Mouse (Mus musculus): ENCODE results near the gene Slc22a14. TPM values are rescaled to one million over a fixed set of nuclear protein-coding genes. Genes with fewer than 3 reads are reported as not detected.

The Slc22a14 gene
- polyA plus RNA-seq, 1 experiment: not detected

DNA sequence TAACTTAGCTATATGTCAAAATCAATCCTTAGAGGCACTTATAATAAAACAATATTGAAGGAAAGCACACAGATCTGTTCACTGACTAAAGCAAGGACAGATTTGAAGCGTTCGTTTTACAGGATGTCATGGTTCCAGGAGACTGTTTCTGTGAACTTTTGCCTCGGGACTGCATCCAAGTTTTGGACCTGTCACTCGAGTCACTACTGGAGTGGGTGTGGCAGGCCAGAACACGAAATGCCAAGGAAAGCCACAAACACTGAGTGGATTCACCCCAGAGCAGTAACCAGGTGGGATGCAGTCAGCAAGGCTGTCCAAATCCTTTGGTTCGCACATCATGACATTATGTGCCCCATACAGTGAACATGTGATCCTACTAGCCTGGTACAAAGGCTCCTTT, 150.8 kb downstream of the Slc22a14 start:
- no peak for DNase-seq (ENCODE audit: extremely low spot score in 1 of 2, low spot score in 1 of 2)

DNA sequence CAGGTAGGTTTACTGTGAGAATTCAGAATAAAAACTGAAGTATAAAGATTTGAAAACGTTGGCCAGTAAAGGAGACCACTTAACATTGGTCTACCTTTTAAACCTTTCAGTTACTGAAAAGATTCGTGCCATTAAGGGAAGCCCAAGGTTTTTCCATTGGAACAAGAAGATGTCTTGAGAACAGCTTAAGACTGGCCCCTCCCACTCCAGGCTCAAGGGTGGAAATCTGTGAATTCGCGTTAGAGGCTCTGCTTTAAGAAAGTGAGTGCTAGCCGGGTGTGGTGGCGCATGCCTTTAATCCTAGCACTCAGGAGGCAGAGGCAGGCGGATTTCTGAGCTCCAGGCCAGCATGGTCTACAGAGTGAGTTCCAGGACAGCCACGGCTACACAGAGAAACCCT, 152.4 kb downstream of the Slc22a14 start:
- DNase-seq (ENCODE audit: extremely low spot score in 1 of 2, low spot score in 1 of 2): no peak

DNA sequence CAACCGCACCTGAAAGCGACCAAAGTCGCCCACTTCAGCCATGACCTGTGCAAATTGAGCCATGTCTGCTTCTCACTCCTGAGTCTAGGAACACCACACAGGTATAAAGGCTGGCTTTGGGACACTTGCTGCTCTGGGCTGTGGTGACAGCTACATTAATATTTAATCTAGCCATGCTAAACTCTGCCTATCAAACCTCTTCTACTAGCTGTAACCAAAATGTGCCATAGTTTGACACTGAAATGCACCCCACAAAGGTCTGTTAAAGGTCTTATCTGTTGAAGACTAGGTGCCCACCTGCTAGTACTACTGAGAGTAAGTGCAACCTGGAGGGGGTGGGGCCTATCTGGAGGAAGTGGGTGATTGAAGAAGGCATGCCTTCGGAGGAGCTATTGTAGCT, 156.4 kb downstream of the Slc22a14 start, which contains the start of gene Slc22a13:
TSS of gene Slc22a13 (minus strand) at position 101 of the 400 bp plus-strand sequence.
- no peak for DNase-seq (ENCODE audit: extremely low spot score in 1 of 2, low spot score in 1 of 2)

DNA sequence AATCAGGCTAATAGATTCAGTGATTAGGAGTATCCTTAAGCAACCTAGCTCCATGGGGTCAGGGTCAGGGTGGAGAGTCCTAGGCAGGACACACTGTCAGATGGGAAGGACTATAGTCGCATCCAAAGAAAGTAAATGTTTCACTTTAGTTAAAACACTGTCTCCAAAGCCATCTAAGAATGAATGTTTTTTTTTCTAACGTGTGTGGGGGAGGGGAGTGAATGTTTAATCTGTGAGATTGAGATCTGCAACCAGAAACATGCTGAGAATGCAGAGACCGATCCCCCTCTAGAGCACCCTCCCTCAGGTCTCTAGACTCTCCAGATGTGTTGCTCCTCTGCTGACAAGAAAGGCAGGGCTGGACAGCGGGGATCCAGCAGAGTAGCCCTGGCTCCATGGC, 158.2 kb downstream of the Slc22a14 start:
- DNase-seq (ENCODE audit: extremely low spot score in 1 of 2, low spot score in 1 of 2): no peak

DNA sequence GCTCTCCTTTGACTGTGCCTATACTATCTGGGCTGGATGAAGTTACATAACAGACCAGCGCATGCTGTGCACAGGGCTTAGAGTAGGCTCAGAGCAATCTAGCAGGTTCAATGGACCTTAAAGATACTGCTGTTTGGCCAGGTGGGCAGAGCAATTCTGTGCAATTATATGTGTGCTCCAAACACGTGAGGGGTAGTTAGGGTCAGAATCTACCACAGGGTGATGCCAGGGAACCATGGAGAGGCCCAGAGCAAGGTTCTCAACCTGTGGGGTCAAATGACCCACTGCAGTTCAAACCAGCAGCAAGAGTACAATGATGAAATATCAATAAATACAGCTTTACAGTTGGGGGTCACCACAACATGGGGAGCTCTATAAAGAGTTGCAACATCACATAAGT, 158.7 kb downstream of the Slc22a14 start:
- no peak for DNase-seq (ENCODE audit: extremely low spot score in 1 of 2, low spot score in 1 of 2)

DNA sequence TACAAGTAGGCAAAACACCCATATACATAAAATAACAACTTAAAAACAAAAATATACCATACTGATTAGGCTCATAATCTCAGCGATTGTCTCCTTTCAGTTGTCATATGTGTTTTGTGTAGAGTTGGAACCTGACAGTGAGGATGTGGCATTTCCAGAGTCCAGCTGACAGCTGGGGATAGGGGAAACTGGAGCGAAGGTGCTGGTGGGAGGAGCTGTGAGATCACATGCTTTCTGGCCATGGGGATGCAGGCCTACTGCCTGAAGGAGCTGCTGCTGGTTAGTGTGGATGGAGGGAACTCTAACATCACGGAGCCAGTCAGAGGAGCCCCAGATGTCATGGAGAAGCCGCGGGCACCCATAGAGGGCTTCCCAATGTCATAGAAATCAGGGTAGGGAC, 159.6 kb downstream of the Slc22a14 start:
- no peak for DNase-seq (ENCODE audit: extremely low spot score in 1 of 2, low spot score in 1 of 2)

DNA sequence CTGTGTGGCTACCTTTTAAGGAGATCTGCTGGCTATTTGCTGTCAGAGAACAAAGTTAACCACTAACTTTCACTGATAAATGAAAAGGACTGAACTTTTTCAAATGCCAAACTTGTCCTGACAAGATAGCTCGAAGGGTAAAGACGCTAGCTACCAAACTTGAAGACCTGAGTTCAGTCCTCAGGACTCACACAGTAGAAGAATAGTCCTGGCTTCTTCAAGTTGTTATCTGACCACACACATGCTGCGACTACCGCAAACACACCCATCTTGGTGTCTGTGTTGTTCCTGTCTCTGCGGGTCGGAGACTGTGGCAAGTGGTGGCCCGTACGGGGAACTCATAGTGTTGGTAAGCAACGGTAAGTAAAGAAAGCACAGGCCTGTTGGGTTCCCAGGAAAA, 161.7 kb downstream of the Slc22a14 start:
- no peak for DNase-seq (ENCODE audit: extremely low spot score in 1 of 2, low spot score in 1 of 2)

DNA sequence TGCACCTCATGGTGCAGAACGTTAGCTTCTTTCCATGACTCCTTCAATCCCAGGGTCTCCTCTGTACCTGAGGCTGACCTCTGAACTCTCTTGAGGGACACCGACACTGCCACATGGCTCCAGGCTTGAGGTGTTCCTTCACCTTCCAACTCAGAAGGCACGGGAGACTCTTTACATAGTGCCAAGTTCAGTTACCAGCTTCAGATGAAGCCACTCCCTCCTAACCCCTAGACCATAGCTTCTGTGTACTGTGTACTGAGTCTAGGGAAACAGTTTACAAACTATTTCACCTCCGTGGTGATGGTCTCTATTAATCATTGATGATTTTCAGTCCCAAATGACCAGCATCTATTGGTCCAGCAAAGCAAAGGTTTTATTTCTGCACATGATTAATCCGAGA, 163.7 kb downstream of the Slc22a14 start:
- no peak for DNase-seq (ENCODE audit: extremely low spot score in 1 of 2, low spot score in 1 of 2)

DNA sequence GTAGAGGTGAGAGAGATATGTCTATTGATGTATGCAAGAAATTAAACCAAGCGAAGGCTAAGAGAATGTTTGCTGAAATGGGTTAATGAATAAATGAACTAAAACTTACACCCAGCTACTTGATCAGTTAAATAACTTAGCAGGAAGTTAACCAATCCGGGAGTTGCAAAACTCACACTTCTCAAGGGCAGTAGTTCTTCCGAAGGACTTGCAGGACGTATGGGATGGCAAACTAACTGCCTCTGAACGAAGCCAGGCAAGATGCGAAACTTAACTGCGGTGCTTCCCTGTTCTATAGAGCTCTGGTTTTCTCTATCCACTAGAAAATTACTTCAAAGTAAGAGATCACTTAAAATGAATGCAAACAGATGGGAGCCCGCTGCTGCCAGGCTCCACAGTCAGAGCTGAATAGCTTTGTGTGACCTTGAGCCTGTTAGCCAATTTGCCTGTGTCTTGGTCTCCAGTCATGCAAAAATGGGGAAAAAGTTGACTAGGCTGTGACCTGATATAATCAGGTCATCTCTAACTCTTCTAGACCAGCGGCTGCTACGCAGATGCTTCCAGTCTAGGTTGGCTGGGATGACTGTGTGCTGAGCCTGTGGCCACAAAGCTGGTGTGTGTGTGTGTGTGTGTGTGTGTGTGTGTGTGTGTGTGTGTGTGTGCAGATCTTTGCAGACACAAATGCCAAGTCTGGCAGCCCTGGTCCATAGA, 166.0 kb downstream of the Slc22a14 start:
- no peak for DNase-seq (ENCODE audit: extremely low spot score in 1 of 2, low spot score in 1 of 2)

DNA sequence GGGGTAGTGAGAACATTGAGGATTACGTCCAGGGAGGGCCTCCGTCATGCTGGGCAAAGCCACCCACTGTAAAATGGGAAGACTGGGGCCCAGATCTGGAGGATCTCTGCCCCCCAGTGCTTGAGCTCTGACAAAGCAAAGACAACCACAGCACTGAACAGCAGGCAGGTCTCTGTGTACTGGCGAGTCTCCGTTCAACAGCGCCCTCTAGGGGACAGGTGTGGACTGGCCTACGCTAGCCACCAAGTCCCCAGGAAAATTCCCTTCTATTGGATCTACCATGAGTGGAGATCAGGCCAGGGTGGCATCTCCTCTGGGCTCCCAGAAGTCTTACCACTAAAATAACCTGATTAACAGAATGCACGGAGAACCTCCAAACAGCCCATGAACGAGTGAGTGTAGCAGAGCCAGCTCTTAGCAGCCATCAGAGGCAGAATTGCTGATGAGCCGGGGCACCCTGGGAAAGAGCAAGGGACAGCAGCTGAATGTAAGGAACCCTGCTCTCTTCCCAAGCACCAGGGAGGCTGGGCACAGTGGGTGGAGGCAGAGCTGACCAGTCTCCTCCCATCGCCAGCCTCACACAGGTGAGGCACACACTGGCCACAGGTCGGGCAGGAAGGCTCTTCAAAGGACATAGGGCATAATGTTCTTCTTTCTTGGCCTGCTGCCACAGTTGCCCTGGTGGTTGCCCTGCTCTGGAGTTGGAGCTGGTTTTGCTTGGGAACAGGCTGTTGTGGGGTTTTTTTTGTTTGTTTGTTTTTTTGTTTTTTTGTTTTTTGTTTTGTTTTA, 173.0 kb downstream of the Slc22a14 start:
- peak in 1 of 2 experiments; percentile 44 for DNase-seq (ENCODE audit: extremely low spot score in 1 of 2, low spot score in 1 of 2)

DNA sequence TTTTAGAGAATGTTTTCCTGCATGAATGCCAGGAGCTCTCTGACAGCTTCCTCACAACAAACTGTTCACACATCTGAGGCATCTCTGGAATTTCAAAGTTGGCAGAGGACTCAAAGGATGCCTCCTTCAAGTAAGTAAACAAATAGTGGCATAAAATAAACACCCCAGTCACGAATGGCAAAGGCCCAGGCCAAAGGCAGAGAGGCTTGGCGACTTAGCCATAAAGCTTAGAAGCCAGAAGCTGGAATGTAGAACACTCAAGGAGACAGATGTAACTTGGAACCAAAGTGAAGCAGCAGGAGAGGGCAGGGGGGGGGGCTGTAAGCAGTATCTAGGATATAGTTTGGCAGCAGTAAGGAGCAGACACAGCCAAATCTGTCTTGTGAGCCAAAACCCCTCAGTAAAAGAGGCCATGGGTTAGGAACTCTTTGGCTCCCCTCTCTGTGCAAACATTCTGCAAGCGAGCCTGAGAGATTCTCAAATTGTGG, 184.1 kb downstream of the Slc22a14 start:
- peak in 1 of 2 experiments; percentile 7 for DNase-seq (ENCODE audit: extremely low spot score in 1 of 2, low spot score in 1 of 2)

DNA sequence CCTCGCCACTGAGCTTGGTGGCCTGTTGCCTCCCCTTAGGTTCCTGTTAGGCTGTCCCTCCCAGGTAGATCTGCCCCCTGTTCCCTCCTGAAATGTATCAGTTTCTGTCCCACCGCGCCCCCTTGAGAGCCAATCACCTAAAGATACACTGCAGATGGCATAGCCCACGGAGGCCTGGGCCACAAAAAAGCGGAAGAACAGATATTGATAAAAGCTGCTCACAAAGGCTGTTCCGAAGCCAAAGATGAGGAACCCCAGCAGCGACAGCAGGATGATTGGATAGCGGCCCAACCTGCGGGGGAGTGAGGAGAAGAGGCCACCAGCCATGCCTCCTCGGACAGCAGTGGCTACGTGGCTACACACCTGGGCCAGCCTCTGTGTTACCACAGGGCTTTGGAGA, 186.1 kb downstream of the Slc22a14 start:
- DNase-seq (ENCODE audit: extremely low spot score in 1 of 2, low spot score in 1 of 2): no peak

DNA sequence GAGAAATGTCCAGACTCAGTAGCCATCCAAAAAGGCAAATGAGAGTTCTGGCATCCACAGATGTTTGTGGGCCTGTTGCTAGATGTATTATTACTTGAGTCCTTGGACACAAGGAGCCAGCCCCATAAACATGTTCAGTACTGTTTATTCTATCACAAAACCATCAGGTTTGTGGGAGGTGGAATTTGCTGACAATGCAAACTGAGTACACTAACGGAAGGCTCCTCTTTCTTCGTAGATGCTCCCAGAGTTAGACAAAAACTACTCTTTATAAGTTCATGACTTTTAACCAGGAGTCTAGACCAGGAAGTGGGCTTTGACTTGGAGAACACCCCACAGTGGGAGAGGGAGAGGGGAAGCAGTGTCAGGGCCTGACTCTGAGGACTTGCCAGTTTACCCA, 197.7 kb downstream of the Slc22a14 start:
- DNase-seq (ENCODE audit: extremely low spot score in 1 of 2, low spot score in 1 of 2): no peak

DNA sequence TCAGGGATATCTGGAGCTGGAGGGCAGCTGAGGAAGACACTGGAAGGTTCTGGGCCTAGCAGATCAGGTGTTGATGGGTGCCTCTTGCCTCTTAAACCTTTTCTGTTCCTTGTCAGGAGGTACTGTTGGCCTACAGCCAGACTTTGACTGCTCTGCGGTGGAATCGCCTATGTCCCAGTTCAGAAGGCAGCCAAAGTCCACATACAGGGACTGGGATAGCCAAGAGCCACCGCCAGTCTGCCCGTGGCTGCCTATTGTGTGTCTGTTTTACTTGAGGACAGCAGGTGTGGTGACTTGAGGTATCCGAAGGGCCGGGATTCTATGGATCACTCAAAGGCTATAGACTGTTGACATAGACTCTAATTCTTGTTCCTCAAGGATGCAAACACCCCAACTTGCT, 199.8 kb downstream of the Slc22a14 start:
- DNase-seq (ENCODE audit: extremely low spot score in 1 of 2, low spot score in 1 of 2): no peak

DNA sequence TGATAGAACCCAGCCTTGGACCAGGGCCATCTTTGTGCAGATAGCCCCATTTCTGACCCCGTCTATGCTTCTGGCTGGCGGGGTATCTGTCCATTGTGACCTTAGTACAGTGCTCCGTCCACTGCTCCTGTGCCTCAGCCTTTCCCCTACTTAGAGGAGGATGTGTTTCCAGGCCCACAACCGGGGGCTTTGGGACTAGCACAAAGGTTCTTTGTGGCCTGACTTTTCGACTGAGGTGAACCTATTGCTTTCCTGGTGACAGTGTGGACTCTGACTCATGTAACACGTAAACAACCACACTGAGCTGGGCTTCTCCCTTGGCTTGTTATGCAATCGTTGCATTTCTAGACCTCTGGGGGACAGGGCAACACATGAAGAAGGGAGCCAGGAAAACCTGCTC, 200.6 kb downstream of the Slc22a14 start:
- no peak for DNase-seq (ENCODE audit: extremely low spot score in 1 of 2, low spot score in 1 of 2)

DNA sequence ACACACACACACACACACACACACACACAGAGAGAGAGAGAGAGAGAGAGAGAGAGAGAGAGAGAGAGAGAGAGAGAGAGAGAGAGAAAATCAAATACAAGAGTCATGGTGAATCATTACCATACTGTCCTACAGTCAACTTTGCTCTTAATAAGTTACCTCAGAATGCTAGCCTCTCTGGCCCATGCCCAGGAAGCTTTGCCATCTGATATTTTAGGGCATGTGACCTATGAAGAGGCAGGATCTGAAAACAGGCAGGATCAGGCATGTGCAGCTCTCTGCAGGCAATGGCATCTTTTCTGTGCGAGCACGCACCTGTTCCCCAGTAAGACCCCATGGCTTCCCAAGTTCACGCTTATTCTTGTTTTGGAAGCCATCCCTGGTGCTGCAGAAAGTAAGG, 204.7 kb downstream of the Slc22a14 start:
- no peak for DNase-seq (ENCODE audit: extremely low spot score in 1 of 2, low spot score in 1 of 2)

DNA sequence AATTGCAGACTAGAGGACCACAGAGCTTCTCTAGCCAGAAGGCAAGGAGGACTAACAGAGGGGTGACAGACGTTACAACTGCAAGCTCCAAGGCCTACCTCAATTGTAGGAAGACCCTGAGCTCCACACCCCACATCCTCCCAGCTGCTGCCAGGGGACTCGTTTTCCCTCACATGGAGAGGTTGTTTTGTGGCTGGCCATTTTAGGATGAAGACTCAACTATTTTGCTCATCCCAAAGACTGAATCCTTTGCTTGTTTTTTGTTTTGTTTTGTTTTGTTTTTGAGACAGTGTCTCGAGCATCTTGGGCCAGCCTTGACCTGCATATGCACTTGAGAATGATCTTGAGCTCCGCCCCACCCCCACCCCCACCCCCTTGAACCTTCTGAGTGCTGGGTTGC, 206.5 kb downstream of the Slc22a14 start, which contains the start of gene Gm47289:
TSS of gene Gm47289 (plus strand) at position 301 of the 400 bp plus-strand sequence.
- DNase-seq (ENCODE audit: extremely low spot score in 1 of 2, low spot score in 1 of 2): no peak

DNA sequence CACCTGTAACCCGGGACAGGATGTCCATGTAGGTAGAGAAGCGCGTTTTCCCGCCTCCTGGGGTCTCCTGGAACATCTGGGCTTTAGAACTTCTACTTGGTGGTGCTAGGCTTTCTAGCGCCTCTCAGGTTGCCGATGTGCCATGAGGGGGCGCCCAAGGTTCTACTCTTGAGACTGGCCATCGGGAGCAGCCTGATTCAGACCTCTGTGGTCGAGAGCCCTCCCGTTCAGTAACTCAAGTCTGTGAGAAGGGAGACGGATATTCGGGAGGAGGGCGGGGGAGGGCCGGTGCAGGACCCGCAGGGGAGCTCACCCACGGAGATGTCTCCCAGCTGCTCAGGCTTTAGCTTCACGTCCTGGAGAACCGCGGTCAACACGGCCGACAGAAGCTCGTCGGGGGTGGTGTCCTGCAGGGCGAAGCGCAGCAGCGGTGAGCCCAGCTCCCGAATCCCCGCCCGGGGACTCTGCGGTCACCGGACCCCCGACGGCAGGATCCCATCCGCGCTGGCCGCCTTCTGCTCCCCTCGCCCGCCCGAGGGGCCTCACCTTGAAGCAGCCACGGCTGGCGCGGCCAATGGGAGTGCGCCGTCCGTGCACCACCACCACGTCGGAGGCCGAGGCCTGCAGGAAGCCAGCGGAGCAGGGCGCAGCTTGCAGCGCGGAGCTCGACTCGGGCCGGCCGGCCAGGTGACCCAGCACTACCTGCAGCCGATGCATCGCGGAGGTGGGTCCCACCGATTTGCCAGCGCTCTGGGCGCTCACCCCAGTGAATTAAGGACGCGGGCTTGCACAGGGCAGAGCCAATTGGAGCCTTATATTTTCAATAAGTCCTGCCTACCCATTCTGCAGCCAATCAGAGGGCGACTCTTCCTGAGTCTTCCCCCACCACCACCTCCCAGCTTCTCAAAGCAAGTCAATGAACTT, 208.8 kb downstream of the Slc22a14 start, which contains the start of gene Acaa1b:
TSS of gene Acaa1b (minus strand) at position 816 of the 924 bp plus-strand sequence.
- peak; percentile 23 to 80 for DNase-seq (ENCODE audit: extremely low spot score in 1 of 2, low spot score in 1 of 2)

DNA sequence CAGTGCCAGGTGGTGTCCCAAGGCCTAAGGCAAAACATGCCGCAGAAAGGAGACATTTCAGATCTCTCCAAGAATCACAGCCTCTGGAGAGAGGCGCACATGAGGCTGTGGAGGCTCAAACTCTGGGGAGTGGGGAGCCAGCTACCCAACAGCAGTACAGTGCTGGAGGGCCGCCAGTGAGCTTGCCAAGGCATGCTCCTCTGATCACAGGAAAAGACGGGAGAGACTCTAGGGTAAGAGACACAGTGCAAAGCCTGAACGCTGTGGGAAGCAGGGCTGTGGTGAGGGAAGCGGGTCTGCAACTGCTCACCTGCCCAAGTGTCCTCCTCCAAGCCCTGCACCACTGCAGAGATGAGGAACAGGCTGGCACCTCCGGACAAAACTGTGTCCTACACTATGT, 209.5 kb downstream of the Slc22a14 start:
- no peak for DNase-seq (ENCODE audit: extremely low spot score in 1 of 2, low spot score in 1 of 2)

DNA sequence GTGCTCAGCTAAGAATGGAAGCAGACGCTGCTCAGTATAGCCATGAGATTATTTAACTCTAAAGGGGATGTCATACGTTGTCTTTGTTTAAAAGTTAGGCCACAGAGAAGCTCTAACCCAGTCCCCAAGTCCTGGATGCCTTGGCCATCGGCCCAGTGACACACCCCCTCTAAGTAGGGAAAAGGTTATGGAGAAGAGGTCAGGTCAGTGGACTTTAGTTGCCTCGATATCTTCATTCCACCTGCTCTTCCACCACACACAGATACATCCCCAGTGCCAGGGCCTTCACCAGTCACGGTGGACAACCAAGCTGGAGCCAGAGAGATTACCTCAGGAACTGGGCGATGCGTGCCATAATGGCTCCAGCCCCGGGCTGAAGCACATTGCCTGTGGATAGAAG, 209.9 kb downstream of the Slc22a14 start:
- DNase-seq (ENCODE audit: extremely low spot score in 1 of 2, low spot score in 1 of 2): no peak

DNA sequence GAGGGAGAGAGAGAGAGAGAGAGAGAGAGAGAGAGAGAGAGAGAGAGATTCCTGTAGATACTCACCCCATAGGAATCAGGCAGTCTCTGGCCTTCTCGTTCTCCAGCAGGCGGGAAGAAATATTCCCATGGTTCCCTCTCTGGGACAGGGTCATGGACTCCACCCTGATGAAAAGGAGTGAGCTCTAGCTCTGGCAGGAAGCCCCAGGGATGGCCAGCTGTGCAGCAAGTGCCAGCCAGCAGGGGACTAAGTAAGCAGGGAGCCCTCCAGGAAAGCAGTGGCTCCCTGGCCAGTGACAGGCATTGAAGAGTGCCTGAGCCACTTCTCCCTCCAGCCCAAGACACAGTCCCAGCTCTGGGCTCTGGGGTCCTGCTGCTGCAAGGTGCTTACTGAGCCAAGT, 213.6 kb downstream of the Slc22a14 start:
- no peak for DNase-seq (ENCODE audit: extremely low spot score in 1 of 2, low spot score in 1 of 2)
